Mouse (Mus musculus) telencephalon, adult 2 months (tissue): ENCODE measurements around the gene Hapln1.

Source experiments
- DNase-seq: peaks from one replicate; pipeline ENCODE4 v3.0.0-alpha.2; 2011; ENCODE audit warnings: low read depth, low spot score

The Hapln1 gene

GRCm38 (mm10) chr13:89539205-89539886 lies at the start of gene Hapln1:
Gene Hapln1, plus strand, starts transcription at chr13:89539796.
- DNase-seq = peak; percentile 51

DNA sequence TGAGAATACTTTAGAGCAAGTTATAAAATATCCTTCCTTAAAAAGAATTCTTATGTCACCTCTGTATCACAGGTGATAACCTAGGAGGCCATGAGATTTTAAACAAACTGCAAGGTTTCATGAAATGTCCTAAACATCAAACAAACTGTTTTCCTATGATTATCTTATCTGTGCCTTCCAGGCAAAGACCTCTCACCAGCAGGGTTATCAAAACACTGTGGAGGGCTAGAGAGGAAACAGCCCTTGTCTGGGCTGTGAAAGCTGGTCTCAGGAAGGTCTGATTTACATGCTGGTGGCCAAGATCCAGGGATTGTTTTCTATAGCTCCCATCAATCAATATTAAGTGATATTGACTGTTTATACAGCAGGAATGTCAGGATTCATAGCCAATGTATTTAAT lies 46.4 kb upstream of the Hapln1 start:
- no peak for DNase-seq

GRCm38 (mm10) chr13:89493678-89494077 lies 45.9 kb upstream of the Hapln1 start:
- no peak for DNase-seq

DNA sequence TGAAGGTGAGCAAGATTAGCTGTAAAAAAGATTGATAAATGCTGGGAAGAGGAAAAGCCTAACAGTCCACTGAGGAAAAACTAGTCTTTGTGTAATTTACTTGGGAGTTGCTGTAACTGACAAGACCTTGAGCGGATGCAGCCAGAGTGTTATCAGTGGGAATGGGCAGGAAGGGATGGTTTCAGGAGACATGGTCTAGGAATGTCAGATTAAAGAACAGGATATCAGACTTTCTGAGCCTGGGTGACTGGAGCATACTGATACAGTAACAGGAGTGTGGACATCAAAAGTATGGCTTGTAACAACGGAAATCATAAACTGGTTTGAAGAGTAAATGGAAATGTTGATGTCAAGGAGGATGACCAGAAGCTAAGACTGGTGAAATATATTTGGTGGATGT lies 43.0 kb upstream of the Hapln1 start:
- DNase-seq = no peak

DNA sequence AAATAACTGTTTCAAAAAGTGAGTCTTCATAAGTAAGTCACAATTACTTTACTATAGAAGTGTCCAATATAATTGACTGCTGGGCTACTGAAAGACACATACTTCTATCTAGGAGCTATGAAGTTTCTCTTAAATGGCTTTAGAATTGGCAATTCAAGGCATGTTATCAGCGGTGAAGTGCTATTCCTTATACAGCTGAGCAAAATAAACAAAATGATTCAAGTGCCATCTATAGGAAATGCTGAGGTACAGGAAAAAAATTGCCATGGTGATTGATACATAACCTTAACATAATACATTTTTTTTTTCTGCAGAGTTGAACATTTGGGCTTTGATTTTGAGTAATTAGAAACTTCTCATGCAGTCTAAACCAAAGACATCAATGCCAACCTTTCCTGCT lies 40.2 kb upstream of the Hapln1 start:
- no peak for DNase-seq

- DNase-seq = no peak
Observed at GRCm38 (mm10) chr13:89521507-89521908, 18.1 kb upstream of the Hapln1 start.

DNA sequence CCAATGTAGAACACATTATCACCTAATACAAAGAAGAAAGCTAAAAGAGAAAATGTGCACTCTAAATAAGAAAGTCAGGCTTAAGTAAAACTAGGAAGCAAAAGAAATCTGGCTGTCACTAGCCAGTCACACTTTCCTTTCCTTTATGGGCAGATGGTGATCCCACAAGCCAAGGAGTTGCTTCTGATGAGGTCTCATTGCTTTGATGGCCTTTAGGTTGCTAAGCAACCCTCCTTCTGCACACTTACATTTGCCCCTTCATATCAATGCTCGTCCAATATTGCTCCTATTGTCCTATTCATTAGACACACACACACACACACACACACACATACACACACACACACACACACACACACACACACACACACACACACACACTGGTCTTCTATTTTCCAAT lies 10.9 kb upstream of the Hapln1 start:
- DNase-seq = no peak

GRCm38 (mm10) chr13:89530386-89530785 lies 9.2 kb upstream of the Hapln1 start:
- DNase-seq = no peak

- DNase-seq = no peak
Observed at GRCm38 (mm10) chr13:89539887-89540264, 280 bp downstream of the Hapln1 start.

GRCm38 (mm10) chr13:89540301-89540982 lies 846 bp downstream of the Hapln1 start:
- no peak for DNase-seq

GRCm38 (mm10) chr13:89543003-89543402 lies 3.4 kb downstream of the Hapln1 start:
- DNase-seq = peak; percentile 74

DNA sequence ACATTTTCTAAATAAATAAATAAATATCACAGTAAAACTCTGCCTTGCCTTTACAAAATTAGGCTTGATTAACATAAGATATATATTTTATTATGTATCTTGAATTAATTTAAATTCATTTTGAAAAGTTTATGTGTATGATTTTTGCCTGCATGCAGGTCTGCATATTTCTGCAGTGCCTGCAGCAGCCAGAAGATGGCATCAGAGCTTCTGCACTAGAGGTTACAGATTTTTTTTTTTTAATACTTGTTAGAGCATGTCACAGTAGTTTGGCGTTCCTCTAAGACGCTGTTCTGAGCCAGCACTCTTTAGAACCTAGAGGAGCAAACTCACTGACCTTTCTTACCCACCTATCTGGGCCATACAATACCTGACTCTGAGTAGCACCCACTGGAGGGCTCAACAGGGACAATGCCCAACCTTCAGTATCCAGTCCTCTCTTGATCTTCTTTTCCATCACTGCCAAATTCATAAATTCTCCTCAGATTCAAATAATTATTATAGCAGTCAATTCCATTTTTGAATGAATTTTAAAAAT lies 8.7 kb downstream of the Hapln1 start:
- no peak for DNase-seq

- DNase-seq = no peak
Observed at GRCm38 (mm10) chr13:89549507-89549906, 9.9 kb downstream of the Hapln1 start.

GRCm38 (mm10) chr13:89551502-89551901 lies 11.9 kb downstream of the Hapln1 start:
- no peak for DNase-seq

- no peak for DNase-seq
Observed at GRCm38 (mm10) chr13:89564518-89564917, 24.9 kb downstream of the Hapln1 start.

- no peak for DNase-seq
Observed at GRCm38 (mm10) chr13:89566300-89566699, 26.7 kb downstream of the Hapln1 start.

DNA sequence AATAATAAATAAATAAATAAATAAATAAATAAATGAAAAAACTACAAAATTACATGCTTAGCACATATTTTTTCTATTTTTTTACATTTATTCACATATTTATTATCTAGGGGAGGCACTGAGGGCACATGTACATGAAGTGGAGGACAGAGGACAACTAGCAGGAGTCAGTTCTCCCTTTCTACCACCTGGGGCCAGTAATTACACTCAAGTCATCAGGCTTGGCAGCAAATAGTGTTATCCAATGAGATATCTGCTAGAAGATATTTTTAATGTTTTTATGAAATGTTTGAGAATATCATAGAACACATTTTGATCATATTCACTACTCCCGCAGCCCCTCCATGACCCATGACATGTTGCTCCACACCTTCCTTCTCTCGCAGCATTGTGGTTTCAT lies 39.5 kb downstream of the Hapln1 start:
- DNase-seq = no peak

DNA sequence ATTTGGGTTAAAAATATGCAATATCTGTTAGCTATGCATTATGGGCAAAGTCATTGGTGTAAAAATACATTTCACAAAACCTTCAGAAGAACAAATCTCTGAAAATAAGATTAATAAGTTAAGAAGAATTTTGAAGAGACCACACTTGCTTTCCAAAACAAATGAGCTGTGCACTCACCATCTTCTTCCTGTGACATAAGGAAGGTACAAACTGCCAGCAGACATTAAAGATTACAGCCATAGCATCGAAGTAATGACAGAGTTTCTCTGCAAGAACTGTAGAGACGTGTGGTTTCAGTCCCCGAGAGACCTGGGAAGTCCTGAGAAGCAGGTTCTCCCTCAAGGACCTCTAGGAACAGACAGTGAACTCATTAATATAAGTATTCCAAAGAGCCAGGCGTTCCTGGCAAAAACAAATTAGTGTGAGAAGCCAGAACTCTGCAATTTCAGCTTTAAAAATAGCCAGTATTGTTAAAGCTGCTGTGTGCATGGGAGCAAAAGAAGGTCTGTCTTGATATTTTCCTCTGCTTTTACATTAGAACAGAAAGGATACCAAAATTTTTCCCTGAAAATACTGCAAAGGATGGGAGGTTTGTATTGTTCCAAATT lies 43.6 kb downstream of the Hapln1 start:
- DNase-seq = no peak

DNA sequence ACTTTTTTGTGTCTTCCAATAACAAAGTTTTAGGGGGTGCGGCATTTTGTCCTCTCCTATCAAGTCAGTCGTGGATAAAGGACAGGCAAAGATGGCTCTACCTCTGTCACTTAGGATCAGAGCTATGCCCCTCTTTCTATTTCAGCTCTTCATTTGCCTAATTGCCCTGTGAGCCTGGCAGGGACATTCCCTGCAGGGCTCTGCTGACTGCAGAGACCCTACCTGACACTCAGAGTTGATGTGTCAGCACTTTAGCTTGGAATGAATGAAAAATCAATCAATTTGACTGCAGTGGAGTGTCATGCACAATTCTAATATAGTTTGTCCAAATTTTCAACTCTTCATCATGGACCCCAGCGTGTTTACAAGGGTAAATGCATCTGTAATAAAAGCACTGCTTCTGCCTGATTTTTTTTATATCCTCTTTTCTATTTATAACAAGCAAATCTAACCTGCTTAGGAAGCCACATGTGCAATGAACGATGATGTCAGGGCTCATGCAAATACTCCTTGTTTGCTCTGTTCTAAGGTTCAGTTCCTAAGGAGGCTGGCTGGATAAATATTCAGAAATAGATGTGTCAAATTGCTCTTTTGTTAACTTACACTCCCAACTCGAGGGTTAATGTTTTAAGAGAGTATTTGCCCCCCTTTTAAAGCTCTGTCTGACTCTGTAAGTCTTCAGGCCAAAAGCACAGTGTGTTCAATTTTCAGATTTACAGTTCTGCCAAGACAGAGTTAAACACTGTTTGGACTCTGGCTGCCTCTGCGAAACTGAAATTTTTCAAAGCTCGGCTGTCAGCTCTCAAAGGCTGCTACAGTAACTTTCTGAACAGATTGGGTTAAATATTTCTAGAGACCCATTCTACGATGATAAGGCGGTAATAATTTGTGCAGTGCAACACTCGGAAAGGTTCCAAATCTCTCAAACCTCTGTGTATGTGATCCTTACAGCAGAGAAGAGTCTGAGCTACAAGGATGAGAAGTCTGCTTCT lies 44.4 kb downstream of the Hapln1 start:
- DNase-seq = no peak

DNA sequence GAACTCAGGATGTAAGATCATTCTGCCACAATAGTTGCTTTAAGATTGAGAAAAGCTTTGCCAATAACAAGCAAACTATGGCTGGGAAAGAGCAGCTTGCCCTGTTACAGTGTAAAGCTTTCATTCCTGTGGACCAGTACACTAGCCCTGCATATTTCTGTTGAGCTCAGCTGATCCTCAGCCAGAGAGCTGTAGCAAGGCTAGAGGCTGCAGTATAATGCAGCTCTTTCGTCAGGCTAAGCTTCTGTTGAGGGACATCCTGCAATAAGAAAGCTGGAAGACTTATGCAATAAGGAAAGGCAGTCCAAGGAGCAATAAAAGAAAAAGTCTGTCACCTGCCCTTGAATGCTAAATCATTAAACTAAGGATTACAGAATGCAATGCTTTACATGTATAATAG lies 45.5 kb downstream of the Hapln1 start:
- no peak for DNase-seq

DNA sequence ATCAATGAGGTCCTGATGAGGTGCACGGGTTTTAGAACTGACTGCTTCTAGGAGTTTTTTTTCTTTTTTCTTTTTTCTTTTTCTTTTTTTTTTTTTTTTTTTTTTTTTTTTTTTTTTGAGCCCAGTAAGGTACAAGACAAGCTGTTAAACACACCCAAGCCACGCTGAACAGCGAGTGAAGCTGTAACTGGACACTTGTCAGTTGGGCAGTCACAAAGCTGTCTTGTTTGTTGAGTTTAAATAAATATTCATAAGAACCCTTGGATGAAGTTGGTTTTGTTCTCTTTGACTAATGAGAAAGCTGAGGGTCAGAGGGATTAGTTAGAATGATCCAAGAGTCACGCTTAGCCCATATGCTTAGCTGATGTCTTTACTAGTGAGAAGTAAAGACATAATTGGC lies 55.5 kb downstream of the Hapln1 start:
- DNase-seq = no peak

DNA sequence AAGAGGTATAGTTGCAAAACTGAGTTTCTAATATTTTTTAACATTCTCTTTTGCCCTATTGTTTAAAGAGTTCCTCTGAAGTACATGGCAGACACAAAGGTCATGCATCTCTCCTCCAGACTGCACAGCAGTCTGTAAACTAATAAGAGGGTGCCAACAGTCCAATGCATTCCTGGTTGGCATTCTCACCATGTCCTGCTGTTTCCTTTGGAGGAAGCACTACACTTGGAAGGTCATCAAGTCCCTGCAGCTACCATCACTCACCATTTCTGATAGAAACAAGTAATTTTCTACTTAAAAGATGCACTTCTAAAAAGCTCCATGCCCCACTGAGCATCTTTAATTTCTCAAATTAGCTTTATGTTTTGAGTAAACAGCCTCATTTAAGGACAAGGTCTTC lies 57.8 kb downstream of the Hapln1 start:
- DNase-seq = no peak
